Mouse (Mus musculus) heart, postnatal 0 days (tissue): ENCODE results near the gene Ntn3.

Experiments used
- CTCF ChIP-seq: IDR thresholded peaks from 2 replicates; pipeline ENCODE4 v1.5.1; 2016; ENCODE audit warnings: antibody characterized with exemption, control low read depth, low read depth
- EP300 ChIP-seq: IDR thresholded peaks from 2 replicates; pipeline ENCODE4 v1.6.1; 2016; ENCODE audit warnings: antibody characterized with exemption, low read depth

DNA sequence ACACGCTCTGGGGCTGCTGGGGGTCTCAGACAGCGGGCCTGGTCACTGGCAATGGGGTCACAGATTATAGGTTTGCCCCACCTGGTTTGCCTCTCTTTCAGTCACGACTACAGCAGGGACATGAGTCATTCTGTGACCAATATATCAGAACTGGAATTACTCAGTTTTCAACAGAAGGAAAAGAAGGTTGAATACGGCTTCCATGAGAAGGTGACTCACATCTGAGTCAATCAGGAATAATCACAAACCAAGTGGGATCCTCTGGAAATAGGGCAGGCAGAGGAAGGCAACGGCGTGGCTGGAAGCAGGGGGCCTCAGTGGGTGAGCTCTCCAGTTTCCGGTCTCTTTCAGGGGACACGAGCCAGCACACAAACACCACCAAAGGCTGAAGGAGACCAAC, 34.7 kb upstream of the Ntn3 start:
- TF ChIP-seq CTCF = no peak
- TF ChIP-seq EP300 = no peak
